Mouse (Mus musculus): Measurements from ENCODE around the gene Gm37240.

GRCm38 (mm10) chr3:85695056-85695455 is 192.3 kb downstream of the Gm37240 start:
- no peak for TF ChIP-seq EP300 (optimal IDR thresholded peaks at IDR 0.05)
- TF ChIP-seq CTCF (IDR thresholded peaks at IDR 0.05; ENCODE audit: low read depth), result no peak
